Mouse (Mus musculus): ENCODE results near the gene Olfr1381.

GRCm38 (mm10) chr11:49532761-49533160 is 10.5 kb upstream of the Olfr1381 start:
- TF ChIP-seq CTCF (IDR thresholded peaks at IDR 0.05; ENCODE audit: low read depth, low read length) = no peak
- no peak for TF ChIP-seq POLR2A (IDR thresholded peaks at IDR 0.05; ENCODE audit: extremely low read depth, insufficient read depth, low read length)
